Mouse (Mus musculus) kidney, embryonic 14.5 days (tissue): Measurements from ENCODE around the gene Casp8ap2. TPM values are rescaled to one million over a fixed set of nuclear protein-coding genes. Genes with fewer than 3 reads are reported as not detected.

Experiments
- ATAC-seq: fragments of 200-750 bp; cut with Nextera tagmentation; 2 replicates; pipeline ENCODE4 v1.8.0; 2017; ENCODE audit warnings: moderate number of reproducible peaks, mild to moderate bottlenecking, moderate TSS enrichment, moderate library complexity; ENCODE audit not compliant: low FRiP score, low TSS enrichment
- H3K27ac ChIP-seq: fragments of 300-500 bp; sonication (generic); 2 replicates; pipeline ENCODE4 v1.5.1; 2014; ENCODE audit warnings: low read depth, mild to moderate bottlenecking, low read length, moderate library complexity, mixed read lengths
- H3K27me3 ChIP-seq: fragments of 300-500 bp; sonication (generic); 2 replicates; pipeline ENCODE4 v1.6.1; 2014; ENCODE audit warnings: mild to moderate bottlenecking, low read length; ENCODE audit not compliant: control insufficient read depth, insufficient read depth
- H3K36me3 ChIP-seq: fragments of 300-500 bp; sonication (generic); 2 replicates; pipeline ENCODE4 v1.6.1; 2014; ENCODE audit warnings: low read length, mixed read lengths; ENCODE audit not compliant: control insufficient read depth, insufficient read depth
- H3K4me1 ChIP-seq: fragments of 300-500 bp; sonication (generic); 2 replicates; pipeline ENCODE4 v1.6.1; 2014; ENCODE audit warnings: low read length, mixed read lengths; ENCODE audit not compliant: control insufficient read depth, insufficient read depth
- H3K4me2 ChIP-seq: fragments of 300-500 bp; sonication (generic); replicated peaks from 2 replicates; pipeline ENCODE4 v1.6.1; 2014; ENCODE audit warnings: low read depth, mild to moderate bottlenecking, low read length
- H3K4me3 ChIP-seq: fragments of 300-500 bp; sonication (generic); 2 replicates; pipeline ENCODE4 v1.5.1; 2014; ENCODE audit warnings: mild to moderate bottlenecking, low read length
- H3K9ac ChIP-seq: fragments of 300-500 bp; sonication (generic); 2 replicates; pipeline ENCODE4 v1.6.1; 2014; ENCODE audit warnings: low read depth, mild to moderate bottlenecking, low read length, moderate library complexity
- H3K9me3 ChIP-seq: fragments of 300-500 bp; sonication (generic); 2 replicates; pipeline ENCODE4 v1.6.1; 2016; ENCODE audit warnings: low read length; ENCODE audit not compliant: control insufficient read depth
- WGBS: fragments of 180-500 bp; shearing (Covaris S2); extraction: QIAGEN DNeasy Blood & Tissue Kit; methylation state at CpG from one replicate; pipeline ENCODE4 v1.1.7; 2014; 5-methylcytosine and 5-hydroxymethylcytosine counted together
- polyA plus RNA-seq: library from polyadenylated mRNA; unstranded; fragments of >200 nt; fragmentation: Nextera tagmentation; extraction: Ambion mirVana; gene quantifications from 2 replicates; pipeline ENCODE4 v1.2.1, GENCODE M21; 2014

The Casp8ap2 gene
- polyA plus RNA-seq, 1 experiment from 2014 or later = 60.9 TPM

- no peaks in the 10 kb centered on the region for H3K9me3 ChIP-seq
- H3K27ac ChIP-seq = no peak overlapping the region
- H3K36me3 ChIP-seq = no peaks in the 10 kb centered on the region; the same call in 1 of the 2 replicates
- H3K27me3 ChIP-seq = no peaks in the 10 kb centered on the region
- ATAC-seq = no peak
- no peak overlapping the region for H3K4me3 ChIP-seq
- 60% methylated on average over 9 of the region's 9 CpGs for WGBS
- no peak overlapping the region for H3K9ac ChIP-seq
- no peak overlapping the region for H3K4me2 ChIP-seq
- no peaks in the 10 kb centered on the region; the same call in 1 of the 2 replicates for H3K4me1 ChIP-seq
These were observed 40.1 kb upstream of the Casp8ap2 start for GRCm38 (mm10) chr4:32575165-32575564.

GRCm38 (mm10) chr4:32579850-32580249, 35.4 kb upstream of the Casp8ap2 start:
- no peak overlapping the region for H3K27ac ChIP-seq
- H3K4me1 ChIP-seq = no peaks in the 10 kb centered on the region
- no peaks in the 10 kb centered on the region for H3K9me3 ChIP-seq
- no peak overlapping the region for H3K9ac ChIP-seq
- no peak overlapping the region for H3K4me3 ChIP-seq
- H3K36me3 ChIP-seq = no peaks in the 10 kb centered on the region; the same call in 1 of the 2 replicates
- H3K4me2 ChIP-seq = no peak overlapping the region
- no peaks in the 10 kb centered on the region for H3K27me3 ChIP-seq
- WGBS = 82% methylated on average over 8 of the region's 8 CpGs
- no peak for ATAC-seq

- WGBS = 78% methylated on average over 6 of the region's 6 CpGs
- no peaks in the 10 kb centered on the region for H3K4me1 ChIP-seq
- no peak overlapping the region for H3K4me2 ChIP-seq
- H3K4me3 ChIP-seq = no peak overlapping the region
- no peaks in the 10 kb centered on the region for H3K27me3 ChIP-seq
- no peaks in the 10 kb centered on the region for H3K9me3 ChIP-seq
- no peak overlapping the region for H3K27ac ChIP-seq
- H3K9ac ChIP-seq = no peak overlapping the region
- no peaks in the 10 kb centered on the region for H3K36me3 ChIP-seq
- no peak for ATAC-seq
These were observed 31.1 kb upstream of the Casp8ap2 start for GRCm38 (mm10) chr4:32584181-32584580.

DNA sequence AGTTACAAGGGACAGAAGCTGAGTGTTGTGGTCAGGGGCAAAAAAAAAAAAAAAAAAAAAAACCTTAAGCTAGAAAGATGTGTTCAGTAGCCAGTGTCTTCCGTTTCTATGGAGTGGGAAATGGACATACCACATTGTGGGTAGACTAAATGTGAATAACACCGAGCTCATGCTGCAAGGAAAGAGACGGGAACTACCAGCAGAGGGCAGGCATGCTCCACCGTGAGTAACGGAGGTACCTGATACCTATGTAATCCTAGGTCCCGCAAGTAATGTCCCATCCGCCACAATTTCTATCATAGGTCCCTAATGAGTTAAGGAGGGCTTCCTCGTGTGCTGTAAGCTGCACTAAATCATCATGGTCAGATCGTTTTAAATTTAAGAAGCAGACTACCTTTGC, 28.7 kb upstream of the Casp8ap2 start:
- Histone ChIP-seq H3K27ac (no peak overlapping the region), H3K9ac (no peak overlapping the region), H3K4me2 (no peak overlapping the region), H3K4me3 (no peak overlapping the region), H3K9me3 (no peaks in the 10 kb centered on the region), H3K27me3 (no peaks in the 10 kb centered on the region), H3K4me1 (no peaks in the 10 kb centered on the region), H3K36me3 (no peaks in the 10 kb centered on the region)
- ATAC-seq = no peak
- WGBS = 11% methylated on average over 9 of the region's 9 CpGs

- Histone ChIP-seq H3K36me3 (no peaks in the 10 kb centered on the region), H3K4me1 (no peaks in the 10 kb centered on the region), H3K9me3 (no peaks in the 10 kb centered on the region), H3K4me3 (no peak overlapping the region), H3K27me3 (no peaks in the 10 kb centered on the region), H3K27ac (no peak overlapping the region), H3K9ac (no peak overlapping the region), H3K4me2 (no peak overlapping the region)
- WGBS = 85% methylated on average over 5 of the region's 5 CpGs
- ATAC-seq = no peak
These were observed 27.7 kb upstream of the Casp8ap2 start for GRCm38 (mm10) chr4:32587543-32587942.

GRCm38 (mm10) chr4:32588237-32588636, 27.0 kb upstream of the Casp8ap2 start:
- Histone ChIP-seq H3K27ac (no peak overlapping the region), H3K4me1 (no peaks in the 10 kb centered on the region), H3K4me3 (no peak overlapping the region), H3K9ac (no peak overlapping the region), H3K4me2 (no peak overlapping the region), H3K27me3 (no peaks in the 10 kb centered on the region), H3K36me3 (no peaks in the 10 kb centered on the region), H3K9me3 (no peaks in the 10 kb centered on the region)
- 85% methylated on average over 6 of the region's 6 CpGs for WGBS
- no peak for ATAC-seq

- peak; percentile 16; the same call in 1 of the 2 replicates for ATAC-seq
- no peak overlapping the region for H3K4me2 ChIP-seq
- WGBS = 28% methylated on average over 12 of the region's 12 CpGs
These were observed 14.1 kb upstream of the Casp8ap2 start for GRCm38 (mm10) chr4:32601135-32601534.

DNA sequence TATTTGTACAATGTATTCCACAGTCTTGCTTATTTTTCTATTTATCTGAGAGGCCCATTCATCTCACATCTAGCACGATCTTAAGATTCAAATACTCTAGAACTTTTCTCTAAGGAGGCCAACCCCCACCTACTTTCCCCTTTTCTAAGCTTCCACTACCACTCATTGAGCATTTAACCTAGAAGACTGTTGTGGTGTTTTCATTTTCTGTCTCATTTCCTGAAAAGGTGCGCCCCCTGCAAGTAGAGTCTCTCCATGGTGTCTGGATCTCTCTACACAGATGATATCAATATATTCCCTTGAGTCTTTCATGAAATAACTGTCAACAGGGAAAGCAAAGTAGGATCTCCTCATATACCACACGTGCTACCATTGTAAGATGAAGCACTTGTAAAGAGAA, 12.6 kb upstream of the Casp8ap2 start, which contains the start of gene Gja10:
Gene Gja10 (minus strand): TSS at position 101 of the 400 bp plus-strand sequence.
- no peaks in the 10 kb centered on the region for H3K27me3 ChIP-seq
- no peak within 1 kb of the TSS for H3K4me3 ChIP-seq
- no peaks in the 10 kb centered on the region for H3K36me3 ChIP-seq
- H3K4me1 ChIP-seq = no peaks in the 10 kb centered on the region
- H3K4me2 ChIP-seq = no peak within 1 kb of the TSS
- 69% methylated on average over 3 of the region's 3 CpGs for WGBS
- no peak for ATAC-seq
- H3K9me3 ChIP-seq = no peaks in the 10 kb centered on the region
- H3K9ac ChIP-seq = no peak within 1 kb of the TSS
- H3K27ac ChIP-seq = no peak within 1 kb of the TSS

More at GRCm38 (mm10) chr4:32601135-32601534, 14.1 kb upstream of the Casp8ap2 start:
- H3K4me1 ChIP-seq = no peaks in the 10 kb centered on the region
- H3K36me3 ChIP-seq = no peaks in the 10 kb centered on the region
- H3K27me3 ChIP-seq = no peaks in the 10 kb centered on the region
- H3K4me3 ChIP-seq = no peak overlapping the region
- H3K9me3 ChIP-seq = no peaks in the 10 kb centered on the region
- no peak overlapping the region for H3K27ac ChIP-seq
- no peak overlapping the region for H3K9ac ChIP-seq

DNA sequence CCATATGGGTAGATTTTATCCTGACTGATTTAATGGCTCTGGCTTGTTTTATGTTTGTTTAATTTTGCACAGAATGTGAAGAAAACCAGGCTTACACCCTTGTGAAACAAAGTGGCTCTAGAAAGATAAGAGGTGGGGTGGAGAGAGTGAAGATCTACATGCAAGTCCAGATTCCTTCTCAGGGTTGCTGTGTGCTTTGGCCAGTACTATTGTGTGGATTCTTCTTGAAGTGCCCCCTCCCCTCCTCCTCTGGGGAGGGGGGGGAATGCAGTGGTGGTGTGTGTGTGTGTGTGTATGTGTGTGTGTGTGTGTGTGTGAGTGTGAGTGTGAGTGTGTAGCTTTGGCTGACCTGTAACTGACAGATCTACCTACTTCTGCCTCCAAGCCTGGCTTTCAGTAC, 6.4 kb downstream of the Casp8ap2 start:
- Histone ChIP-seq H3K9me3 (no peaks in the 10 kb centered on the region), H3K4me2 (no peak overlapping the region), H3K4me3 (no peak overlapping the region), H3K4me1 (peaks cover under 1% of the 10 kb centered on the region; the same call in 1 of the 2 replicates), H3K9ac (no peak overlapping the region), H3K27me3 (no peaks in the 10 kb centered on the region), H3K36me3 (peaks cover 11% of the 10 kb centered on the region; the same call in 1 of the 2 replicates), H3K27ac (no peak overlapping the region)
- ATAC-seq = no peak
